Mouse (Mus musculus): Measurements from ENCODE around the gene Hoxc8.

Hoxc8 gene

DNA sequence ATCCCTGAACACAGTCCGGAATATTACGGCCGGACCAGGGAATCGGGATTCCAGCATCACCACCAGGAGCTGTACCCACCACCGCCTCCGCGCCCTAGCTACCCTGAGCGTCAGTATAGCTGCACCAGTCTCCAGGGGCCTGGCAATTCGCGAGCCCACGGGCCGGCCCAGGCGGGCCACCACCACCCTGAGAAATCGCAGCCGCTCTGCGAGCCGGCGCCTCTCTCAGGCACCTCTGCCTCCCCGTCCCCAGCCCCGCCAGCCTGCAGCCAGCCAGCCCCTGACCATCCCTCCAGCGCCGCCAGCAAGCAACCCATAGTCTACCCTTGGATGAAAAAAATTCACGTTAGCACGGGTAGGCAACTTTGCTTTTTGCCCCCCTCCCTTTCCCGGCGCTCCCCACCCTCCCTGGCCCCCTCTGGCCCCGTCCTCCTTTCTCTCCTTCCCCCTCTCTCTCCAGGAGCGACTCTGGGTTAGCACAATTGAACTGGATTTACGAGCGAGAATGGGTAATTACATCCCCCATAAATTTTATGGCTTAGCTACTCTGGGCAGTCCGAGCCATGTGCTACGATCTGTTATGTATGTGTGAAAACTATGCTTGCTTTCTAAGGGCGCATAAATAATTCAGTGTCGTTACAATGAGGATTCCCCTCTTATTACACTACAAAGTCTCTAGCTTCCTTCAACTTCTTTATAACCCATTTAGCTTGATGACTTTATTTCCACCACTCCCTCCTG, 44.6 kb downstream of the Hoxc8 start:
- no peak for DNase-seq (ENCODE audit: low spot score)

GRCm38 (mm10) chr15:103035548-103035881, 45.1 kb downstream of the Hoxc8 start:
- DNase-seq (ENCODE audit: low spot score) = no peak

DNA sequence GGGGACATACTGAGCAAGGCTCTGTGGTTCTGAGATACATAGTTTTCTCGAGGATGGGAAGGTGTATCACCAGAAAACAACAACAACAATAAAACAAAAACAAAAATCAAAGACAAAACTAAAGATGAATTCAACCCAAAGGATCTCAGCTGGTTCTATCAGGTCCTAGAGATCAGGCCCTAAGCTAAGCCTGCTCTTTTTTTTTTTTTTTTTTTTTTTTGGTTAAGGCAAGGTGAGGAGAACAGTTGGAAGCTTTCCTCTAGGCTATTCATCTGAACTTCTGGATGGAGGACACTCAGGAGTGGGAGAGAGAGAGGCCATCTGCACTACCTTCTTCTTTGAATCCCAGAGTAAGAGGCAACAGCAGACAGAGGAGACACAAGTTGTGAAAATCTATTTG, 47.2 kb downstream of the Hoxc8 start:
- no peak for DNase-seq (ENCODE audit: low spot score)

DNA sequence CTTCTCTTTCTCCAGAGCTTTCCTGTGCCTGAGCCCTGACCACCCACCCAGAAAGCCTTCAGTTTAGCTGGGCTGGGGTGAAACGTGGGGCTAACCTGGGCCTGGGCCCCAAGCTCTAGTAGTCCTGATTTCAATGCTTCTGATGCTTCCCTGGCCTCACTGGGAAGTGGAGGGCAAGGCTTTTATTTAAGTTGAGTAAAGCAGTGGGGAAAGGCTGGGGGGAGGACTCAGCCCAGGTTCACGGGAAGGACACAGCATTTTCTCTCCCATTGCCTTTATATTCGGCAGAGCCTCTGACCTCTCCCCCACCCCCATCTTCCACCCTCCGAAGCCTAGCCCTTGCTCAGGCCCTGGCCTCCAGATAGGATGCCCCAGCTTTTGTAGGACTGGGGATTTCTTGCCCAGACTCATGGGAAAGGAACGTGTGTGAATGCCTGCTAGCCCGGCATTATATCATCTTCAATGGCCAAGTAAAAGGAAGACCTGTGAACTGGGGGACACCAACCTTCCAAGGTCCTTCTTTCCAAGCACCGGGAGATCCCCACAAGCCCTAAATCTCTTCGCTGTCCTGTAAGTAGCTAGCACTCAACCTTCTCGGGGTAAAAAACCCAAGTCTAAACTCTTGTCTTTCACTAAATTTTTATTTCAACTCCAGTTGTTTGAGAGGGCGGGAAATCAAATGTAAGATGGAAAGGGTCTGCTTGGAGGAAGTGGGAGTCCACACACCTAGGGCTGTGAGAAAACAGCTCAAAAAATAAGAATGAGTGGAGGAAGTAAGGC, 48.5 kb downstream of the Hoxc8 start:
- no peak for DNase-seq (ENCODE audit: low spot score)

DNA sequence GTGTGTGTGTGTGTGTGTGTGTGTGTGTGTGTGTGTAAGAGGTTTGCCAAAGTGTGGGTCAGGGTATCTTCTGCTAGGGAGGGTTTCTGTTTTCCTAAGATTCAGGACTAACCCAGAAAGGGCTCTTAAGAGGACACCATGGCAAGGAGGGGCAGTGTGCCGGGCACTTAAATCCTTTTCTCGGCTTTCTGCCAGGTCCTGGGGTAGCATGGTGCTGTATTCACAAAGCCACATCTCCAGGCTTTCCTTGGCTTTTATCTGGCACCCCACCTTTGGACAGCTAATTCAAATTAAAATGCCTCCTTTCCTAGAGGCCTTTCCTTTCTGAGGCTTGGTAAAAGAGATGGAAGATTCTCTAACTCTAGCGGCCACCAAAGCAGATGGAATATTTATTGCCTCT, 49.2 kb downstream of the Hoxc8 start:
- no peak for DNase-seq (ENCODE audit: low spot score)

- DNase-seq (ENCODE audit: low spot score) = no peak
These were observed 50.2 kb downstream of the Hoxc8 start for GRCm38 (mm10) chr15:103040601-103041000.

- DNase-seq (ENCODE audit: low spot score) = no peak
These were observed 51.2 kb downstream of the Hoxc8 start for GRCm38 (mm10) chr15:103041613-103042012.

DNA sequence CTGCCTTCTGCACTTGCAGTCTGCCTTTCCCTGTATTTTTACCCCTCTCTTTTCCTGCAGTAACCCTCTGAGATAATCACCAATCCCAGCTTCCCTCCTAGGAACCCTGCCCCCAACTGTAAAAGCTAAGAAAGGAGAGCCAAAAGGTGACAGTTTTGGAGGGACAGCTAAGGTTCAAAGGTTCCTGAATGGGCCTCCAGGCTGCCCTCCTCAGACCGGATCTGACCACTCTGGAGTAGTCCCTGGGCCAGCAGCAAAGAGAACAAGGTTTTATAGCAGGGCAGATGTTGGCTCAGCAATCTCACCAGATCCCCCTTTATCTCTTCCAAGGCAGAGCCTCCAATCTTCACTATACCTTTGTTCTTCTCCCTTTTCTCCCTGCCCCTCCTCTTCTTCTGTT, 51.8 kb downstream of the Hoxc8 start:
- no peak for DNase-seq (ENCODE audit: low spot score)

All from spleen, adult 12 weeks (tissue).